Mouse (Mus musculus) c-Kit-negative CD71-positive TER-119-positive erythroid progenitor cells, embryonic 14.5 days (primary cell): Measurements from ENCODE around the gene Arfgap3.
"Not testable (repeated sequence)": the region's sequence is repeated elsewhere in the genome, so short reads cannot be mapped to it uniquely, and the experiment has no call there.

Source experiments
- DNase-seq: peaks from one replicate; pipeline ENCODE4 v3.0.0-alpha.2; 2013; ENCODE audit warnings: low read depth, low spot score

The Arfgap3 gene

DNA sequence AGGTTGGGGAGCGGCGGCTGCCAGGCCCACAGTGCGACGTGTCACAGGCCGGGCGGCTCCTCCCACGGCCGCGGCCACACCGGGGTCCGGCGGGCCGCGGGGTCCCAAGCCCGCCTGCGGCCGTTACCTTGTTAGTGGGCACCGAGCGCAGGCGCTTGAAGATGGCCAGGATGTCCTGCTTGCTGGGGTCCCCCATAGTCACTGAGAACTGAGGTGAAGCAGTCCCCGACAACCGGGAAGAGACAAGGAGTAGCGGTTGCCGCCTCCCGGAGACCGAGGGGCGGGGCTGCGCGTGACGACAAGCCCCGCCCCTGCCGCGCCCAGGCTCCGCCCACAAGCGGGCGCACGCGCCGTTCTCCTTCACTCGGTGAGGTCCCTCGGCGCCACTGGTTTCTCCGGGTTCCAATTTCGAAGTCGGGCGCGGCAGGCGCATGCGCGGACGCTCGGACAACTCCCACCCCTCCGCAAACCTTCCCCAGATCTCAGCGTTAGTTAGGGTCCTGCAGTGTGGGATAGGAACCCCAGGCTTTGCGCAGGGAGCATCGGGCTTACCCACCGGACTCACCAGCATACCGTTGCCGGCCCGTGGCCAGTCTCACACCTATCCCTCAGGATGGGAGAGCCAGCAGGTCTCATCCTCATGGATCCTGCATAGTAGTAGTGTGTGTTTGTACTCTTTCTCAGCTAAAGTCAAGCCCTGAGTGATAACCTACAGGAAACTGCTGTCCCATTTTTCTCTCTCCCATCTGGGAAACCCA is at the start of gene Arfgap3:
TSS of gene Arfgap3 (minus strand) at position 294 of the 758 bp plus-strand sequence.
- DNase-seq = peak; percentile 88

DNA sequence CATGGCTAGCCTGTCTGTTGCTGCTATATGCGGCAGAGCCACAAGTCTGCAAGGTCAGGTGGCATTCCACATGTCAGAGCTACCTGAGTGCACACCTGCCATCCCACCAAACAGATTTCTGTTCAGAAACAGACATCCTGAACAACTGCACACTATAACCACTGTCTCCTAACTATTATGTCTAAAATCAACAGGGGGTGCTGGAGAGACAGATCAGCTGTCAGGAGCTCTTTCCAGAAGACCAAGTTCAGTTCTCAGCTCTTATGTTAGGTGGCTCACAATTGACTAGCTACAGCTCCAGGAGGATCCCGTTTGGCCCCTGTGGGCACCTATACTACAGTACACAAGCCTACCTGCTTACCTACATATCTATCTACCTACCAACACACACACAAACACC is 42.7 kb upstream of the Arfgap3 start:
- DNase-seq = no peak

DNA sequence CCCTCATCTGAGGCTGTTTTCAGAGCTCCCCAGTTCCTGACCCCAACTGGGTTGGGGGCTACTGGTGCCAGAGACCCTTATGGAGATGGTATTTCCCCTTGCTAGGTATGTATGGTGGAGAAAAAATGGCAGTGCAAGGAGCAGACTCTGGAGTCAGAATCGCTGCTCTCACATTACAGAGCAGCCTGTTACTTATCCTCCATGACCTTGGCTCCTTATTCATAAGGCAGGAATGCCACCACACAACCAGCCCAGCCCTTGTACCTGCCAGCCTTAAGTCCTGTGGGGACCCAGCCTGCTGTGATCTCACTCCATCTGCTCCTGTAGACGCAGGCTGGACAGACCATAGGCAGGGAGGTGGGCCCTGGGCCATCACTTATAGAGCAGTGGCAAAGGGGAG is 37.9 kb upstream of the Arfgap3 start:
- DNase-seq = no peak

- no peak for DNase-seq
These were observed 33.6 kb upstream of the Arfgap3 start for GRCm38 (mm10) chr15:83383633-83384032.

- no peak for DNase-seq
These were observed 33.1 kb upstream of the Arfgap3 start for GRCm38 (mm10) chr15:83383136-83383535.

- no peak for DNase-seq
These were observed 32.4 kb upstream of the Arfgap3 start for GRCm38 (mm10) chr15:83382467-83382866.

DNA sequence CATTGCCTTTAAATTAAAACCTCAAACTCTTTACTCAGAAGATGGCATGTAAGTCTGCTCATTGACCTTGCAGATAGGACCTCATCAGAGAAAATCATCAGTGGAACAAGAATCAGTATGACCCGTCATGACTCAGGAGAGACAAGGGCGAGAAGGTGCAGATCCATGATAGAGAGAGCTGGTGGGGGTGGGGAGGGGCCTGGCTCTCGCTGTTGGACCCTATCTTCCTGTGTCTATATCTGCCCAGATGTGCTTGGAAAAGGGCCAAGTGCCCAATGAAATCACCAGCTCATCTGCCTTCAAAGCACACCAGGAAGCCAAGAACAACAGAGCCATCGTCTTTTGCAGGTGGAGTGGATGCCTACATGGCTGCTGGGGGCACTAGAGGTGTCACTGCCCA is 27.1 kb upstream of the Arfgap3 start:
- no peak for DNase-seq

- DNase-seq = peak; percentile 71
These were observed 25.1 kb upstream of the Arfgap3 start for GRCm38 (mm10) chr15:83375136-83375535.

DNA sequence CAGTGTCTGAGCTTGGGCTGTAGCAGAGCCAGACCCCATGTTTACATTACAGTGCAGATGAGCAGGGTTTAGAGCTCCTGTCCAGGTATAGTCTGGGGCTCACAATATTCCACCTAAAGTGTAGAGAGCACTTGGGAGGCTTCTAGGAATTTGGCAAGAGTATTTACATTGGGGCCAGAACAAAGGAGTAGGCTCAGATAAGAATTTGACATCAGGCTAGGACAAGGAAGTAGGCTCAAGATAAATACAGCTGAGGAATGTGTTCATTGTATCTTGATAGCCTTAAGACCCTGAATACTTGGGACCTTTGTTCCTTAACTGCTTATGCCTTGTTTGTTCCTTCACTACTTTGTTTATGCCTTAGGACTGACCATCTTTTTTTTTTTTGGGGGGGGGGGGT is 24.0 kb upstream of the Arfgap3 start:
- DNase-seq = no peak

DNA sequence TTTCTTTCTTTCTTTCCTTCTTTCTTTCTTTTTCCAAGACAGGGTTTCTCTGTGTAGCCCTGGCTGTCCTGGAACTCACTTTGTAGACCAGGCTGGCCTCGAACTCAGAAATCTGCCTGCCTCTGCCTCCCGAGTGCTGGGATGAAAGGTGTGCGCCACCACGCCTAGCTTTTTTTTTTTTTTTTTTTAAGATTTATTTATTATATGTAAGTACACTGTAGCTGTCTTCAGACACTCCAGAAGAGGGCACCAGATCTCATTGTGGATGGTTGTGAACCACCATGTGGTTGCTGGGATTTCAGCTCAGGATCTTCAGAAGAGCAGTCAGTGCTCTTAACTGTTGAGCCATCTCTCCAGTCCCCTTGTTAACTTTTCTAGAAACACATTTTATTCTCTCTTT is 18.7 kb upstream of the Arfgap3 start:
- not testable (repeated sequence) for DNase-seq

- no peak for DNase-seq
These were observed 18.2 kb upstream of the Arfgap3 start for GRCm38 (mm10) chr15:83368261-83368660.

- DNase-seq = peak; percentile 75
These were observed 17.0 kb upstream of the Arfgap3 start for GRCm38 (mm10) chr15:83366933-83367552.

- DNase-seq = no peak
These were observed 15.7 kb upstream of the Arfgap3 start for GRCm38 (mm10) chr15:83365697-83366096.

GRCm38 (mm10) chr15:83364194-83364593 is 14.1 kb upstream of the Arfgap3 start:
- DNase-seq = no peak

DNA sequence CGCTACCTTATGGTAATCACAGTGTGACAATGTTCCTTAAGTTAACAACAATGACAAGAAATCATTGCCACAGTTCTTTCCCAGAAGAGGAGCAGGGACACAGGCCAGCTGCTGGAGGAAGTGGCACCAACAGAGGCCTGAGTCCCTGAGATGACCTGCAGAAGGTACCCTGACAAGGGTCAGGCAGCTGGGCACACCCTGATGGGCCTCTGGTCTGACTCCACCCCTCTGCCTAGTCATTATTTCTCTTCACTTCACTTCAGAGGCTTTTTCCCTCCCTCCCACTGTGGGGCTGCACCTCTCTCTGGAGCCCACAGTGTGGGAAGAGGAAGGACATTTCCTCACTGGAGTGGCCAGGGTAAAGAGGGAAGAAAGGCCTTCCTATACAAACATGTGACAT is 12.8 kb upstream of the Arfgap3 start:
- not testable (repeated sequence) for DNase-seq

- not testable (repeated sequence) for DNase-seq
These were observed 10.9 kb upstream of the Arfgap3 start for GRCm38 (mm10) chr15:83360899-83361298.

GRCm38 (mm10) chr15:83360140-83360539 is 10.1 kb upstream of the Arfgap3 start:
- no peak for DNase-seq

- DNase-seq = no peak
These were observed 8.4 kb upstream of the Arfgap3 start for GRCm38 (mm10) chr15:83358476-83358875.

GRCm38 (mm10) chr15:83351546-83351945 is 1.5 kb upstream of the Arfgap3 start:
- no peak for DNase-seq

DNA sequence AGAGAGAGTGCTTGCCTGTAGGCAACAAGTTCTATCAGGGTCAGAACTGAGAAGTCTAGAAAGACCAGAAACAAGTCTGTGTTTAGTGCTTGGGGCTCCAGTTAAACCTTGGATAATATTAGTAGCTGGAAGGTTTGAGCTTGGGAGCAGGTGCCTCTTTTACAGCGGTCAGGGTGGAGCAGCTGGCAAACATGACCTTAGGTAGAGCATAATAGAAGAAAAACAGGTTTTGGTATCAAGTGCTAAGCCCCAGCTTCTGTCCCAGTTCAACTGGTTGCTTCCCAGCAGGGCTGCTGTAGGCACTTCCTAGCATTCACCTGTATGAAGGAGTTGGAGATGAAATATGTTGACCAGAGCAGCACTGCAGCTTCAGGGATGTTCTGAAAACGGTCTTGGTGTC is 812 bp upstream of the Arfgap3 start:
- DNase-seq = no peak

DNA sequence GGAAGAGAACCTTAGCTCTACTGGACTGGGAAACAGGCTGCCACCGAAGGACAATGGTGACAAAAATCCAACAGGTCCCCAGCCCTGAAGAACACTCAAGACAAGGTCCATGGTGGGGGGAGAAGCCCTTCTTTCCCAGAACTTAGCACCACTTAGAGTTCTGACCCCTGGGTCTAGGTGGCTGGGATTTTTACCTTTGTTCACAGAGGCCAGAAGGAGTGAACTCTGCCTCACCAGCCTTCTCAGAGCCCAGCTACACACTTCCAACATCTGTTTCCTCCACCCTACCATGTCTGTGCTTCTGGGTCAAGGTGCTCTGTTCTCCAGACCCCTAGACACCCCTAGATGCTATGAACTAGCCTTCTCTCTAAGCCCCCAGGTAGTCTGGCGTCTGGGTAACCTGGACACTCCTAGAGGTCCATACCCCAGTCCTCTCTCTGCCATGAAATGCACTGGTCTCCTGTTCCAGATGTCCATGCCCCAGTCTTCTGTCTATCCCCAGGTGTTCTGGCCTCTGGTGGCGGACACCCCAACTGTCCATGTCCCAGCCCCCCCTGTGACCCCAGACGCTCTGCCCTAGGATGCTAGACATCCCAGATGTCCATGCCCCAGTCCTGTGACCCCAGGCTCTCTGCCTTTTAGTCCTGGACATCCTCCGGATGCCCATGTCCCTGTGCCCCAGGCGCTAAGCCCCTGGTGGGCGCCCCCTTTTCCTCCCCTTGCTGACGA is 658 bp downstream of the Arfgap3 start:
- no peak for DNase-seq

GRCm38 (mm10) chr15:83348747-83349146 is 1.3 kb downstream of the Arfgap3 start:
- DNase-seq = no peak
